Mouse (Mus musculus): ENCODE measurements around the gene Smc5.

The Smc5 gene

DNA sequence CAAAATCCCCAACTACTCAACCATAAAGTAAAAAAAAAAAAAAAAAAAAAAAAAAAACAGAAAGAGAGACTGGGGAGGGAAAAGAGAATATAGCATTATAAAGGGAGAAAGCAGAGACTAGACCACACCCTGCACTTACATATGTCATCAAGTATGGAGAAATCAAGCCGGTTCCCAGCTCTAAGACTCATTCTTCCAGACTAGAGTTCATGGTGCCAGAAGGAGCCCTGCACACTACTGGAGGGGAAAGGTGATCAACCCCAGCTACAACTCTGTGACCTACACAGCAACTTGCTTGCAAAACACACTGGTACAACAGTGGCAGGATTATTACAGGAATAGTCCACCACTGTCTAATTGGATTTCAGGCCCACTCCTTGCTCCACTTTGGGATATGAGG lies 84.0 kb downstream of the Smc5 start:
- DNase-seq (ENCODE audit: low read depth, low spot score) = no peak

DNA sequence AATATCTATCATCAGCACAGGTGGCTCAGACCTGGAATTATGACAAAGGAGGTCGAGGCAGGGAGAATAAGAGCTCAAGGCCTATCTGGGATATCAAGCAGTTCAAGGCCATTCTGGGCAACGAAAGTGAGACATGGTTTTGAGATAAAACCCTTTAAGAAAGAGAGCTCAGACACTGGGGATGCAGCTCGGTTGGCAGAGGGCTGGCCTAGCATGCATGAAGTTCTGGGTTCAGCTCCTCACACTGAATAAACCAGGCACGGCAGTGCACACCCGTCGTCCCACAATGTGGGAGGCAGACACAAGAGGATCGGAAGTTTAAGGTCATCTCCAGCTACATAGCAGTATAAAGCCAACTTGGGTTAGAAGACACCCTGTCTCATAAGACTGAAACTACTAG lies 84.7 kb downstream of the Smc5 start:
- no peak for DNase-seq (ENCODE audit: low read depth, low spot score)

DNA sequence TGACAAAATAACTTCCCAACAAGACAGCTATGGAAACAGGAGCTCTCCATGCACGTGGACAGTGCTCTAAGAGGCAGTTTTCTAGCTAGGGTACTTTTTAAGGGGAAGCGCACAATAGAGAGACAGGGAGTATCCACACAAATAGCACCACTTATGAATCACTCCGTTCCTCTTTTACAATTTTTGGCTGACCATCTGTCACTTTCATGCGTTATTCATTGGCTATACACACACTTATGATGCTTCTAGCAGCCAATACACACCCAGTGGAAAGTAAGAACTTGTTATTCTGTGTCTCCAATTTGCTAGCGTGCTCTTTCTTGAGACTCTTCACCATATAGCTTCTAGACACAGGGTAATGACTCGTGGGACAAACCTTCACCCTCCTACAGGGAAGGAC lies 86.0 kb downstream of the Smc5 start:
- DNase-seq (ENCODE audit: low read depth, low spot score) = no peak

DNA sequence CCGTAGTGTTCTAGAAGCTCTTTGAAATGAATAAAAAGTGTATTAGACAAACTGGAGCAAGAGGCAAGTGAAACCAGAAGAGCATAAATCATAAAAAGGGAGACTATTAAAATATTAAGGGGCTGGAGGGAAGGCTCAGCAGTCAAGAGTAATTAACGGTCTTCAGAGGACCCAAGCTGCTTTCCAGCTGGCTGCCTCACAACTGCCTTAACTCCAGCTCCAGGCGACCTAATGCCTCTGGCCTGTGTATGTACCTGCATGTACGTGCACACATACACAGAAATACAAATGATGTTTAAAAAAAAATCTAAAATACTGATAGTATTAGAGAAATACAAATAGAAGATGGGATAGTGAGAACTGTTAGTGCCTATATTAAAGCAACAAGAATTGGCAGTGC lies 89.6 kb downstream of the Smc5 start:
- DNase-seq (ENCODE audit: low read depth, low spot score) = no peak

DNA sequence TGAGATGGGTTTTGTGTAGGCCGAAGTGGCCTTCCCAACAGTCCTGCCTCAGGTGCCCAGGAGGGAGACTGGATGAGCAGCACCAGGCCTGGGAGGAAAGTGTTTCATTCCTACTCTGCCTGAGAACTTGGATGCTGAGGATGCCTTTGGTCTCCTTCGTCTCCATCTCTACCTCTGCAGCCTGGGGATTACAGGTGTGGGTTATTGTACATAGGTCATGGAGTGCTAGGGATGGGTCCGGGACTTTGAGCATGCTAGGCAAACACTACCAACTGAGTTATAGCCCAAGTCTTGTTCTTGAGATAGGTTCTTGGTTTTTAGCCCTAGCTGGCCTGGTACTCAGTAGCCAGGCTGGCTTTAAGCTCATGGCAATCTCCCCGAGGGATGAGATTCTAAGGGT lies 90.2 kb downstream of the Smc5 start:
- no peak for DNase-seq (ENCODE audit: low read depth, low spot score)

DNA sequence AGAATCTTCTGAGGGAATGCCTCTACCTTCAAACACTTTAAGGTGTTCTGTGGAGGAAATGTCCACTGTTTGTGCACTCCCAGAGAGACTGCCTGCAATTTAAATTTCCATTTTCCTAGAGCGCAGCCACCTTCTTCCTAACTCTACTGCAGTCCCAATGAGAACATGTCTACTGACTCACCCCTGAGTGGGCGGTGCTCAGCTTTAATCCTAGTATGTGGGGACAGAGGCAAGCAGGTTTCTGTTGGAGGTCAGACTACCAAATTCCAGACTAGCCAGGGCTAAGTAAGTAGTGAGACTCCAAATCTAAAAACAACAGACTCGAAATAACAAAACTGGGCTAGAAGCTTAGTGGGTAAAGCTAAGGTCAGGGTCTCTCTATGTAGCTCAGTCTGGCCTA lies 95.2 kb downstream of the Smc5 start:
- DNase-seq (ENCODE audit: low read depth, low spot score) = no peak

DNA sequence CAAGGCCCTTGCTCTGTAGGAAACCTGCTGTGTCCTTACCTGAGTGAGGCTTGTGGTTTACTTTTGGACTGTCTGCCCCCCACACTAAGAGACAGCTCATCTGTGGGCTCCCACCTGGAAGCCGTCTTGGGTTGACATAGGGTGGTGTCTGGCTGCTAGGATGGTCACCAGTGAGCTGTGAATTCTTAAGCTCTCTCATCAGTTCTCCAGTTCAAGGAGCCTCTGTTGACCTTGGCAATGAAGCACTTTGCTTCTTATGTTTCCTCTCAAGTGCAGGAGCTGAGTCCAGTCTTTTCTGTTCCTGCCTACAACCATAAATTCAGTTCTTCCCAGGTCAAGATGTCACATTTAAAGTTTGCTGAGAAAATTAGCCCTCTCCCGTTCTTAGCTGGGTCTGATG lies 98.2 kb downstream of the Smc5 start:
- DNase-seq (ENCODE audit: low read depth, low spot score) = peak; percentile 49

DNA sequence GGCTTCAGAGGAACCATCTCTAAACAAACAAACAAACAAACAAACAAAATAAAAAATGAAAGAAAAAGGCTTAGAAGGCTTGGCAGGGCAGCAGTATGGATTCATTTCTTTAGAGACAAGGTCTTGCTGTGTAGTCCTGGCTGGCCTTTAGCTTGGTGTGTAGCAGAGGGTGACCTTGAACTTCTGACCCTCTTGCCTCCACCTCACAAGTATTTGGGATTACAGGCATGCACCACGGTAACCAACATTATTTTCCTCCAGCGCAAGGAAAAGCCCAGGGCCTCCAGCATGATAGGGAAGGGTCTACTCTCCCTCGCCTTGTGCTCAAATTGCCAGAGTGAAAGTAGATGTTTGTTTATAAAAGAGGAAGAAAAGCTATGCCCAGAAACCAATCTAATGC lies 98.6 kb downstream of the Smc5 start:
- no peak for DNase-seq (ENCODE audit: low read depth, low spot score)

DNA sequence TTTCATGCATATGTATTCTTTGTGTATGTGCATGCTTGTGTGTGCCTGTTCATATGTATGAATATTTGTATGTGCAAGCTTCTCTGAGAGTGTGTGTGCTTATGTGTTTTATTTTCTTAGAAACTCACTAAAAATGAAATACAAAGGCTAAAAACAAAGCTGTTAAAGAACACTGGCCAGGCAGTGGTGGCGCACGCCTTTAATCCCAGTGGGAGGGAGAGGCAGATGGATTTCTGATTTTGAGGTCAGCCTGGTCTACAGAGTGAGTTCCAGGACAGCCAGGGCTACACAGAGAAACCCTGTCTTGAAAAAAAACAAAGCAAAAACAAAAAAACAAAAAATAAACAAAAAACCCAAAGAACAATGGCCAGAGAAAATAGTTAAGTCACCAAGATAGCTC lies 102.6 kb downstream of the Smc5 start:
- no peak for DNase-seq (ENCODE audit: low read depth, low spot score)

DNA sequence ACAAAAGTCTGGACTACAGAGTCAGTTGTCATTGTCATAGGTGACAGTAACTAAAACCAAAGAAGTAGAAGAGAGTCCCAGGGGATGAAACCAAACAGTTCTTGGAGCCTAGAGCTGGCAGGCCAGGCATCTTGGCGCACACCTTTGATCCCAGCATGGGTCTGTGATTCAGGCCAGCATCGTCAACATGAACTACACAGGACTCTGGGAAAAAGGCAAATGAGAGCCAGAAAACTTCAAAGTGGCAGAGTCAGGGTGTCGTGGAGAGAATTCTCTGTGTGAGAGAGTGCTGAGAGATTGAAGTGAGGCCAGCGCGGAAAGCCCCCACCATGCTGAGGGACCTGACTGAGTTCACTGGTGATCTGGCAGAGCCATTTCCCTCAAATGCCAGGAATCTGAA lies 103.2 kb downstream of the Smc5 start:
- DNase-seq (ENCODE audit: low read depth, low spot score) = no peak

DNA sequence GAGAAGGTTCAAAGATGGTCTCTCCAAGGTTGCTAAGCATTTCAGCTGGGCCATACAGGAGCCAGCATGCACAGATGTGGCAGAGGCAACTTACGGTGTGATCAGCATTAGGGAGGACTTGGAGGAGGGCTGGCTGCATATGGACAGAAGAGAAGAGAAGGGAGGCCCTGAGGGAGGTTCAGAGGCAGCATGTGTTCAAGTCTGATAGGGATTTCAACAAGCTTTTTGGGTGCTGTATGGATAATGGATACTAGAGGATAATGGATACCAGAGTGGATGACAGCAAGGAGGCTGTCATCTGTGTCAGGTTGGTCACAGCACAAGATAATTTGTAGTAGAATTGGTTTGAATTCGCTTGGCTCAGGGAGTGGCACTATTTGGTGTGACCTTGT lies 104.0 kb downstream of the Smc5 start:
- DNase-seq (ENCODE audit: low read depth, low spot score) = no peak

DNA sequence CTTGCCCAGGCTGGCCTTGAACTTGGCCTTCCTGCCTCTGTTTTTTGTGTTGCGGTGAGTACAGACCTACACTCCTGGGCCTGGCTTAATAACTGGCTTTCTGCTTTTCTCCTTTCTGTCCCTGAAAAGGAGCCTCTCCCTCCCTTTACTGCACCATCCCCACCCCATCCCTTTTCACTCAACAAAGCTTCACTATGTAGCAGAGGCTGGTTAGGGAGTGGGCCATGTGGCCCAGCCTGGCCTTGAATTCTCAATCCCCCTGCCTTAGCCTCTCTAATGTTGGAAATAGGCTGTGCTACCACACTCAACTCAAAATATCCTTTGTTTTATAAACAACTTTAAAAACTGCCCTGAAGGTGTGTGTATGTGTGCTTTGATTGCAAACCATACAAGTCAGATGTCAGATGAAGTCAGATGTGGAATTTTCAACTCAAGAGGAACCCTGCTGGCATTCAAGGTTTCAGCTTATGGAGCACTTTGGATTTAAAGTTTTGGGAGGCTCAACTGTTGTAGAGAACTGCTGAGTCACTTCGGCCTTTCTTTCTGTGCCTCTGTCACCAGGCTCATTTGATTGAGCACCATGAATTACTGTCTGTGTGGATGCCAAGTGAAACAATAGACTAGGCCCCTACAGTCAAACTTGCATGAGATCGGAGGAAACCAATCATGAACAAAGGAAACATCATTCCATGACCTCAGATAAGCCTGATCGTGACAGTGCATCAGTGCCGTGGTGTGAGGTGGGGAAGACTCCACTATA lies 104.6 kb downstream of the Smc5 start:
- DNase-seq (ENCODE audit: low read depth, low spot score) = no peak

DNA sequence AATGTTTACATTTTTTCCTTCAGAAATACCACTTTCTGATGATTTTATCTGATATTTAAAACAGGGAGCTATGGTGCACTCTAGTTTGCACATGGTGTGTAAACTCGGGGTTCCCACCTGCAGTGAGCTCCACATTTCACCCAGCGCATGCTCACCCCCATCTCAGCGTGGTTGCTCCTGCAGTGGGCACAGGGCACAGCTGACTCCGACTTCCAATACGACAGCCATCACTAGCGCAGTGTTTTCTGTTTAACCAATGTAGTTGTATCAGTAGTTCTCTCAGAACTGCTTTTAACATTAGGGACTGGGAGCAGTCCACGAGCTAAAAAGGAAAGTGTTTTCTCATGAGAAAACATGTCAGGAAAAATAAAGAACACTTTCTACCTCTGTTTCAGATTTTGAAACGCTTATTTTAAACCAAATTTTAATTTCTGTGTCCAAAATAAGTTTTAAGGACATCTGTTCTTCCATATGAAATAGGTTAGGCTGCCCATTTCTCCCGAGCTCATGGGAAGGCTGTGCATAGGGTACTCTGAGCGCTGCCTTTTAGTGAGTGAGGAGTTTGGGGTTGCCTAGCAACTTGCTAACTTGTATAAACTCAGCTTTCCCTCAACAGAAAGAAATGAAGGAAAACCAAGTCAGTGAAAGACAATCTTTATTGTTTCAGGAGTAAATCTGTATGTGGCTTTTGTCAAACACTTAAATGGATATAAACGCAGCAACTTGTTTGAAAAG lies 107.0 kb downstream of the Smc5 start:
- no peak for DNase-seq (ENCODE audit: low read depth, low spot score)

DNA sequence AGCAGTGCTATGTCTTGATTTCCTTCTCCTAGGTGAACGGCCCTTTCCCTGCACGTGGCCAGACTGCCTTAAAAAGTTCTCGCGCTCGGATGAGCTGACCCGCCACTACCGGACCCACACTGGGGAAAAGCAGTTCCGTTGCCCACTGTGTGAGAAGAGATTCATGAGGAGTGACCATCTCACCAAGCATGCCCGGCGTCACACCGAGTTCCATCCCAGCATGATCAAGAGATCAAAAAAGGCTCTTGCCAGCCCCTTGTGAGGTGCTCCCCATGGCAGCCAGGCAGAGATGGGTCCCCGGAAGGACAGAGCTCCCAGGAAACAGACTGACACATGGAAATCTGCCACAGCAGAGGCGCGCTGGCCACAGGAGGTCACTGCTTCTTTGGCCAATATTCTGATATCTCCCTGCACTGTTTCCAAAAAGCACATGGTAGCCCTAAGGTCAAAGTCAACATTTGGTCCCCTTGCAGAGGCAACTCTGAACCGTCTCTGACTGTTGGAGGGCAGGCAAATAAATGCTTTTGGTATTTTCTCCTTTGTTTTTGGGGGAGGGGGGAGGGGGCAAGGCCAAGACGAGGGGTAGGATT lies 109.0 kb downstream of the Smc5 start:
- DNase-seq (ENCODE audit: low read depth, low spot score) = no peak

DNA sequence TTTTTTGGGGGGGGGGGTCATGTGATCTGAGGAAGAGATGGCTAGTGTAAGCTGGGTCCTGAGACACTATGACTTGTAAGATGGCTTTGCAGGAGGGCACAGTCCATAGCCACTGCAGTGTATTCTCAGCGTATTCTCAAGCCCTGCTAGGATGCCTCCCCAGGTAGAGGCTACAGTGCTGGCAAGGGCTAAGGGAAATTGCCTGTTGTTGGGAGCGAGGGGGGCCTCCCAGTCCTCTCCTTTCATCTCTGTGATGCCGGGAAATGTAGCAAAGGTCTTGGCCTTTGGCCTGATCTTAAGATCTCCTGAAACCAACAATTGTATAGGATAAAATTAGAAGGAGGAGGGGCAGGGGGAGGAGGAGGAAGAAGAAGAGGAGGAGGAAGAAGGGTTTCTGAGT lies 110.3 kb downstream of the Smc5 start:
- DNase-seq (ENCODE audit: low read depth, low spot score) = no peak

DNA sequence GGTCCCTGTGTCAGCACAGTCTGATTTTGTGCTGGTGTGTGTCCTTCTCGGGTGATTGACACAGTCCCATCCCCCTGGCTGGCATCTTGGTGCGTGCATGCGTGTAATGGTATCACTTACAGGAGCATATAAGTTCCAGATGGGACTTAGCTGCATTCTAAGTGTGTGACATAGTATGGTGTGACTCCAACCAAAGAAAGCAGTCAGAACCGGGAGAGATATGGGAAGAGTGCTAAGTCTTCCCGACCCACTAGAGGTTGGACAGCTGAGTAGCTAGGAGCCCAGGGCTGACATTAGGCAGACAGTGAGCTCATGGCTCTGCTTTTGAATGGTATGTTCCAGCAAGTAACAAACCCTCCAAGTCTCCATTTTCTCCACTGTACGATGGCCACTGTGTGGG lies 110.8 kb downstream of the Smc5 start:
- DNase-seq (ENCODE audit: low read depth, low spot score) = no peak

DNA sequence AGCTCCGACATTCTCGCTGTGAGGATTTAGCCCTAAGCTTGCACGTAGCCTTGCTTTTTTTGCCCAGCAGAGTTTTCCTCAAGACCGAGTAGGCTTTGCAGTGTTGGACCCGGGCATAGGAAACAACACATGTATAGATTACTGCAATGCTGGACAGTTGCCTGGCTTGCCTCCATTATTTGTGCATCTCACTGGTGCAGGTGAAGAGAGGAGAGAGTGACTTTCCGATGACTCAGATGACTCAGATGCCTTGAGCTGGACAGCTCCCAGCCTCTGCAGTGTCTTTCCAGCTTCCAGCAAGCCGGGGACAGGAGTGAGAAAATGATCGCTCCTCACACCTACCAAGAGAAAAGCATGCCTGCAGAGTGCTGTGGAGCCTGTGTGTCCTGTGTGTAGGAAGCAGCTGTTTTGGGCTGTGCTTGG lies 111.3 kb downstream of the Smc5 start:
- DNase-seq (ENCODE audit: low read depth, low spot score) = no peak

DNA sequence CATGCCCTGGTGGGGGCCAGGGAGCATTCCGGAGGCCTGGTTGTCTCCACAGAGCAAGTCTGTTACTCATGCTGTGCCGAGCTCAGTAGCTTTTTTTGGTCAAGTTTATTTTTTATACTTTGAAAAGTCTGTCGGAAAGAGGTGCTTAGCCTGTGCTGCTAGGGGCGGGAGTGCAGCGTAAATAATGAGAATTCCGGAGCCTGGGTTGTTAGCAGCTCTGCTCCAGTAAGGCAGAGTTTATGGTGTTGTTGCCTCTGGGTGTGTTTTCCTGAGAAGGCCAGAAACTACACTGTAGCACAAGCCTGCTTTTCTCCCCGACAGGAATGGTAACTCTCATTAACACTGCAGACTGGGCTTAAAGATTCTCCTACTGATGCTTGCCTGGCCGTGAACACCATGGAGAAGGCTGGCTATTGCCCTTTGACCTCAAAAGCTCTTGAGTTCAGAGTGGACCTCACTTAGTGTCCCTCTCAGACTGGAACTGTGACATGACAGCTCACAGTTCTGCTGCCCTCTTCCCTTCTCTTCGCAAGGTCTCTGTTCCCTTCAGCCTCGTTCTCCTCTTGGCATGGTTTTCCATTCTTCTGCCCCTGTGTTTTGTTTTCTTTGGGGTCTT lies 113.8 kb downstream of the Smc5 start:
- DNase-seq (ENCODE audit: low read depth, low spot score) = no peak
